Mouse (Mus musculus): ENCODE data around the gene Mfsd14a.

DNA sequence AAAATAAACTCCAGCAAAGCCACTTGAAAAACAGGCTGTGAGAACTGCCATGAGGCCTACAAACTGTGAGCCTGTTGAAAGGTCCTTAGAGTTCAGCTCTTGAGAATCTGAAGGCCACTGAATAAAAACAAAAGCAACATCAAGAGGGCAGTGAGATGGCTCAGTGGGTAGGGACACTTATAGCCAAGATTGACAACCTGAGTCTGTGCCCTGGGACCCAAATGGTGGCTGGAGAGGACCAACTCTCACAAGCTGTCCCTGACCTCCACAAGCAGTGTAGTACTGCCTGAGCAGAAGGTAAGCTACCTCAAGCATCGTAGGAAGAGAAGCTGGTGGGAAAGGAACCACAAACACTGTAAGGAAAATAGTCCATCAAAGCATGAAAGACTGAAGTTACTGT is 18.7 kb upstream of the Mfsd14a start, which contains the start of gene Gm43191:
- no peak for TF ChIP-seq ZNF384 (IDR thresholded peaks at IDR 0.05; ENCODE audit: low read depth, low read length)
- no peak for TF ChIP-seq HCFC1 (IDR thresholded peaks at IDR 0.05; ENCODE audit: borderline replicate concordance, insufficient read depth, low read length)
- no peak for TF ChIP-seq CHD2 (IDR thresholded peaks at IDR 0.05; ENCODE audit: low read depth, low read length)
- no peak for TF ChIP-seq MAFK (IDR thresholded peaks at IDR 0.05; ENCODE audit: insufficient read depth, low read depth, low read length)
